Mouse (Mus musculus) olfactory bulb, adult 2 months (tissue): ENCODE data around the gene Olfr1382.
"Not testable (repeated sequence)": the region's sequence is repeated elsewhere in the genome, so short reads cannot be mapped to it uniquely, and the experiment has no call there.

Experiments used
- CTCF ChIP-seq: fragments of 200-500 bp; IDR thresholded peaks from 2 replicates; pipeline ENCODE4 v1.5.1; 2012; ENCODE audit warnings: low read depth, mild to moderate bottlenecking, low read length, moderate library complexity; ENCODE audit not compliant: insufficient read depth
- POLR2A ChIP-seq: fragments of 200-500 bp; IDR thresholded peaks from 2 replicates; pipeline ENCODE4 v1.6.1; 2012; ENCODE audit warnings: mild to moderate bottlenecking, low read depth, low read length, moderate library complexity; ENCODE audit not compliant: insufficient read depth

DNA sequence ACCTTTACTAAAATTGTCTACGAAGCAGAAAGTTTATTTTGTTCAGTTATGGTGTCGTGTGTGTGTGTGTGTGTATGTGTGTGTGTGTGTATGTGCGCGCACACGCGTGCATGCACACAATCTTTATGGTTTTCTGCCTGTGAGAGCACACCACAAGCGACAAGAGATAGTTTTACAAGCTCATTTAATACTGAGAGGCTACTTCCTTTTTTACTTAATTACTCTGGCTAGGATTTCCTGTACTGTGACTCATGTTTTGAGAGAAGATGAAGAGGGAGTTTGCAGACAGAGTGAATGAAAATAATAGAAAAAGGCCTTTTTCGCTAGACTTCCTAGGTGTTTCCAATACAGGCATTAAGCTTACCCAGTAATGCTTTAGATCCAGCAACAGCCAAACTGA, 52.4 kb downstream of the Olfr1382 start:
- not testable (repeated sequence) for TF ChIP-seq POLR2A, CTCF
